Mouse (Mus musculus): ENCODE results near the gene Zbtb46. TPM values are rescaled to one million over a fixed set of nuclear protein-coding genes. Genes with fewer than 3 reads are reported as not detected.

Zbtb46 gene
- polyA plus RNA-seq, 1 experiment from 2014 or later: 22.3 TPM

- Histone ChIP-seq H3K27me3 (no peaks in the 10 kb centered on the region), H3K4me2 (replicated peaks) (no peak overlapping the region), H3K27ac (peak overlapping the region; percentile 60), H3K9ac (no peak overlapping the region), H3K36me3 (no peaks in the 10 kb centered on the region), H3K9me3 (replicated peaks) (no peaks in the 10 kb centered on the region), H3K4me3 (no peak overlapping the region), H3K4me1 (peaks cover 14% of the 10 kb centered on the region)
- no peak for ATAC-seq (ENCODE audit: low FRiP score)
- 20% methylated on average over 5 of the region's 5 CpGs for WGBS
These were observed 28.4 kb upstream of the Zbtb46 start for GRCm38 (mm10) chr2:181487338-181488277.

GRCm38 (mm10) chr2:181485741-181486140 lies 26.5 kb upstream of the Zbtb46 start:
- 21% methylated on average over 1 of the region's 1 CpGs for WGBS
- H3K27ac ChIP-seq: 0 out of 2 replicates have a peak overlapping the region, but pooled peaks have one; percentile 40
- no peaks in the 10 kb centered on the region for H3K36me3 ChIP-seq
- no peak overlapping the region for H3K4me3 ChIP-seq
- no peaks in the 10 kb centered on the region for H3K9me3 ChIP-seq (replicated peaks)
- no peak overlapping the region for H3K4me2 ChIP-seq (replicated peaks)
- no peaks in the 10 kb centered on the region for H3K27me3 ChIP-seq
- H3K4me1 ChIP-seq: peaks cover 14% of the 10 kb centered on the region
- no peak for ATAC-seq (ENCODE audit: low FRiP score)
- no peak overlapping the region for H3K9ac ChIP-seq

- Histone ChIP-seq H3K4me2 (replicated peaks) (no peak overlapping the region), H3K9ac (no peak overlapping the region), H3K9me3 (replicated peaks) (no peaks in the 10 kb centered on the region), H3K4me3 (no peak overlapping the region), H3K27ac (no peak overlapping the region), H3K27me3 (no peaks in the 10 kb centered on the region), H3K36me3 (no peaks in the 10 kb centered on the region), H3K4me1 (peaks cover 14% of the 10 kb centered on the region)
- 77% methylated on average over 6 of the region's 6 CpGs for WGBS
- no peak for ATAC-seq (ENCODE audit: low FRiP score)
These were observed 25.4 kb upstream of the Zbtb46 start for GRCm38 (mm10) chr2:181484456-181485233.

- H3K4me1 ChIP-seq: peaks cover 14% of the 10 kb centered on the region
- H3K9me3 ChIP-seq (replicated peaks): no peaks in the 10 kb centered on the region
- H3K4me2 ChIP-seq (replicated peaks): no peak overlapping the region
- H3K27me3 ChIP-seq: no peaks in the 10 kb centered on the region
- H3K9ac ChIP-seq: no peak overlapping the region
- WGBS: 32% methylated on average over 7 of the region's 7 CpGs
- ATAC-seq (ENCODE audit: low FRiP score): no peak
- H3K4me3 ChIP-seq: no peak overlapping the region
- no peak overlapping the region for H3K27ac ChIP-seq
- no peaks in the 10 kb centered on the region for H3K36me3 ChIP-seq
These were observed 24.5 kb upstream of the Zbtb46 start for GRCm38 (mm10) chr2:181483562-181484318.

GRCm38 (mm10) chr2:181483120-181483519 lies 23.9 kb upstream of the Zbtb46 start:
- Histone ChIP-seq H3K4me3 (no peak overlapping the region), H3K4me2 (replicated peaks) (no peak overlapping the region), H3K4me1 (peaks cover 13% of the 10 kb centered on the region), H3K9me3 (replicated peaks) (no peaks in the 10 kb centered on the region), H3K27me3 (no peaks in the 10 kb centered on the region), H3K36me3 (no peaks in the 10 kb centered on the region), H3K27ac (no peak overlapping the region), H3K9ac (no peak overlapping the region)
- 50% methylated on average over 2 of the region's 2 CpGs for WGBS
- ATAC-seq (ENCODE audit: low FRiP score): no peak

- Histone ChIP-seq H3K27me3 (no peaks in the 10 kb centered on the region), H3K4me2 (replicated peaks) (no peak overlapping the region), H3K9ac (no peak overlapping the region), H3K4me3 (no peak overlapping the region), H3K4me1 (no peaks in the 10 kb centered on the region), H3K36me3 (no peaks in the 10 kb centered on the region), H3K9me3 (replicated peaks) (no peaks in the 10 kb centered on the region), H3K27ac (no peak overlapping the region)
- WGBS: 73% methylated on average over 1 of the region's 1 CpGs
- ATAC-seq (ENCODE audit: low FRiP score): no peak
These were observed 13.1 kb upstream of the Zbtb46 start for GRCm38 (mm10) chr2:181472256-181472827.

GRCm38 (mm10) chr2:181471246-181471645 lies 12.0 kb upstream of the Zbtb46 start:
- Histone ChIP-seq H3K4me3 (no peak overlapping the region), H3K4me1 (no peaks in the 10 kb centered on the region)
- WGBS: 64% methylated on average over 5 of the region's 5 CpGs

GRCm38 (mm10) chr2:181470285-181470684 lies 11.1 kb upstream of the Zbtb46 start:
- H3K9ac ChIP-seq: no peak overlapping the region
- no peaks in the 10 kb centered on the region for H3K4me1 ChIP-seq
- 54% methylated on average over 2 of the region's 2 CpGs for WGBS
- H3K36me3 ChIP-seq: no peaks in the 10 kb centered on the region
- no peaks in the 10 kb centered on the region for H3K9me3 ChIP-seq (replicated peaks)
- no peak overlapping the region for H3K4me3 ChIP-seq
- ATAC-seq (ENCODE audit: low FRiP score): no peak
- H3K27me3 ChIP-seq: no peaks in the 10 kb centered on the region
- no peak overlapping the region for H3K27ac ChIP-seq
- no peak overlapping the region for H3K4me2 ChIP-seq (replicated peaks)

More at GRCm38 (mm10) chr2:181471246-181471645, 12.0 kb upstream of the Zbtb46 start:
- H3K36me3 ChIP-seq: no peaks in the 10 kb centered on the region
- H3K9ac ChIP-seq: no peak overlapping the region
- H3K27me3 ChIP-seq: no peaks in the 10 kb centered on the region
- no peak for ATAC-seq (ENCODE audit: low FRiP score)
- H3K27ac ChIP-seq: no peak overlapping the region
- H3K9me3 ChIP-seq (replicated peaks): no peaks in the 10 kb centered on the region
- no peak overlapping the region for H3K4me2 ChIP-seq (replicated peaks)

- no peak overlapping the region for H3K9ac ChIP-seq
- H3K4me1 ChIP-seq: peaks cover 6% of the 10 kb centered on the region
- peaks cover 16% of the 10 kb centered on the region for H3K27me3 ChIP-seq
- H3K4me2 ChIP-seq (replicated peaks): no peak overlapping the region
- no peak for ATAC-seq (ENCODE audit: low FRiP score)
- no peaks in the 10 kb centered on the region for H3K9me3 ChIP-seq (replicated peaks)
- 55% methylated on average over 3 of the region's 3 CpGs for WGBS
- no peak overlapping the region for H3K4me3 ChIP-seq
- H3K27ac ChIP-seq: no peak overlapping the region
- no peaks in the 10 kb centered on the region for H3K36me3 ChIP-seq
These were observed 6.2 kb upstream of the Zbtb46 start for GRCm38 (mm10) chr2:181465423-181465822.

- H3K27ac ChIP-seq: no peak overlapping the region
- WGBS: 41% methylated on average over 7 of the region's 7 CpGs
- H3K36me3 ChIP-seq: no peaks in the 10 kb centered on the region
- no peak overlapping the region for H3K4me3 ChIP-seq
- H3K9me3 ChIP-seq (replicated peaks): no peaks in the 10 kb centered on the region
- no peak overlapping the region for H3K9ac ChIP-seq
- ATAC-seq (ENCODE audit: low FRiP score): no peak
- H3K4me2 ChIP-seq (replicated peaks): 0 out of 2 replicates have a peak overlapping the region, but pooled peaks have one; percentile 11
- peaks cover 24% of the 10 kb centered on the region for H3K27me3 ChIP-seq
- H3K4me1 ChIP-seq: peaks cover 13% of the 10 kb centered on the region
These were observed 3.9 kb upstream of the Zbtb46 start for GRCm38 (mm10) chr2:181463008-181463738.

- ATAC-seq (ENCODE audit: low FRiP score): no peak
- Histone ChIP-seq H3K4me3 (no peak overlapping the region), H3K4me2 (replicated peaks) (no peak overlapping the region), H3K27me3 (peaks cover 24% of the 10 kb centered on the region), H3K4me1 (peaks cover 17% of the 10 kb centered on the region), H3K36me3 (no peaks in the 10 kb centered on the region), H3K9ac (no peak overlapping the region), H3K9me3 (replicated peaks) (no peaks in the 10 kb centered on the region), H3K27ac (no peak overlapping the region)
- 84% methylated on average over 1 of the region's 1 CpGs for WGBS
These were observed 3.4 kb upstream of the Zbtb46 start for GRCm38 (mm10) chr2:181462604-181463003.
